Mouse (Mus musculus) left cerebral cortex, postnatal 14 days (tissue): ENCODE measurements at regions not wholly inside any gene's neighbourhood (a gene's known extent, or its start where the extent isn't known, plus 50 kb on each side); places are given as distances from the start of the nearest gene placed in this dataset.
"Not testable (repeated sequence)": the region's sequence is repeated elsewhere in the genome, so short reads cannot be mapped to it uniquely, and the experiment has no call there.

Experiments used
- DNase-seq, 2 experiments: peaks; one replicate each; pipeline ENCODE4 v3.0.0; 2021 to 2022; ENCODE audit warnings: low spot score in 2 of 2, mixed read lengths in 1 of 2
- intact Hi-C: fragments of 180-260 bp; cut with DNase I; formaldehyde crosslinking; loops from one replicate; pipeline ENCODE4 v1.15.1; 2025

DNA sequence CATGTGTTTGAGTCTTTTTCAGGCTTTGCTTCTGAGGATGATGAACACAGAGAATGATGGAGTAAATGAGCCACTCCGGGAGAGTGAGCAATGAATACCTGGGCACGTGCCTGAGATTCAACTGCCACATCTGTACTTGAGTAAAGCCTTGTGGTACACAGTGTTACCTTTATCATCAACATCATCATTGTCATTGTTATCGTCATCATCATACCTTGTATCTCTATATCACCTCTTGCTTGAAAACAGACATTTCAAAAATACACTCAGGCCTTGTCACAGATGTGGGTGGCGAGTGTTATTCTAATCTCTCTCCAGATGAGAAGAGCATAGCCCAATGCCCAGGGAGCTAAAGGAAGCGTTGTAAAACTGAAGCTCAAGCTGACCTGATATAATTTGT, 158.4 kb downstream of the Ifng start:
- no peak for DNase-seq
- intact Hi-C loops: no loop called here

DNA sequence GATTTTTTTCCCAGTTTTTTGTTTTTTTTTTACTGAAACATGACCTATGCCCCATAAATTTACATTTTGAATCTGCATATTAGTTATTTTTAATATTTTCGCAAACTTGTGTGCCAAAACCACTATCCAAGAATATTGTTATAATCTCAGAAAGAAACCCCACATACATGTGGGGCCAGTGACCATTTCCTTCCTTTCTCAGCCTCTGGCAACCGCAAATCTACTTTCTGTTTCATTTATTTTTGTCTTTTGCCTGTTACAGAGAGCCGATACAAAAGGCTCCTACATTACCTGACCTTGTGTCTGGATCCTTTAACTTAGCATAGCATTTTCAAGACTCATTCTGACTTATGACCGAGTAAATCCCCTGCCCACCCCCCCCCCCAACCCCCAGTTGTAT, 158.8 kb downstream of the Ifng start:
- intact Hi-C loops: no loop called here
- no peak for DNase-seq

DNA sequence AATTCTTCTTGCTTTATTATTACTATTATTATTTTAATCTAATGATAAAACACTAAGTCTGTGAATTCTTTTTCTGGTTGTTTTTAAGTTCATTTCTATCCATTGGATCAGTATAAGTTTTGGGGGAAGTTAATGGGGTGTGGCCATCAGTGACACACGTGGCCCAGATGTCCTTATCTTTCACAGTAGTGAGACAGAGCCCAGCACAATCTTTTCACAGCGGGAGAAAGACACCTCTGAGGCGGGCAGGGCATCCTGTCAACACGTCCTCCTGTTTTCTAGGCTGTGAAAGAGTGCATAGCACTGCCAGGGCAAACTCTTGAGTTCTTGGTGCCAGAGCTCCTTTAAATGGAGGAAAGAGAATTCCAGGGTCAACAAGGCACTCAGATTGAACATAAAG, 162.1 kb downstream of the Ifng start:
- intact Hi-C loops: no loop called here

DNA sequence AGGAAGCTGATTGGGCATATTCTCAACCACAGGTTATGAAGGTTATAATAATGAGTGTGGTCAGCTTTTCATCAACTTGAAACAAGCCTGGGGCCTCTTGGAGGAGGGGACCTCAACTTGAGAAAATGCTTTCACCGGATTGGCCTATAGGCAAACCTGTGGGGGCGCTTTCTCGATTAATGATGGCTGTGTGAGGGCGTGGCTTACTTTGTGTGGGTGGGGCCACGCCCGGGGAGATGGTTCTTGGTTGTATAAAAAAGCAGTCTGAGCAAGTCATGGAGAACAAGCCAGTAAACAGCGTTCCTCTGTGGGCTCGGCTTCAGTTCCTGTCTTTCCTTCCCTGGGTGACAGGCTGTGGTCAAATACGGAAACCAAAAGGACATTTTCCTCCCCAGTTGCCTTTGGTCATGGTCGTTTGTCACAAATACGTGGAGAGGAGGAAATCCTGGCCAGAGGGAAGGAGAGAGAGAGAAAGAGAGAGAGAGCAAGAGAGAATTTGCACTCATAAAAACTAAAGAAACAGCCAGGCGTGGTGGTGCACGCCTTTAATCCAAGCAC, 163.1 kb downstream of the Ifng start:
- intact Hi-C loops: no loop called here
- DNase-seq: no peak

More for the DNA sequence above, 162.1 kb downstream of the Ifng start:
- DNase-seq: no peak

DNA sequence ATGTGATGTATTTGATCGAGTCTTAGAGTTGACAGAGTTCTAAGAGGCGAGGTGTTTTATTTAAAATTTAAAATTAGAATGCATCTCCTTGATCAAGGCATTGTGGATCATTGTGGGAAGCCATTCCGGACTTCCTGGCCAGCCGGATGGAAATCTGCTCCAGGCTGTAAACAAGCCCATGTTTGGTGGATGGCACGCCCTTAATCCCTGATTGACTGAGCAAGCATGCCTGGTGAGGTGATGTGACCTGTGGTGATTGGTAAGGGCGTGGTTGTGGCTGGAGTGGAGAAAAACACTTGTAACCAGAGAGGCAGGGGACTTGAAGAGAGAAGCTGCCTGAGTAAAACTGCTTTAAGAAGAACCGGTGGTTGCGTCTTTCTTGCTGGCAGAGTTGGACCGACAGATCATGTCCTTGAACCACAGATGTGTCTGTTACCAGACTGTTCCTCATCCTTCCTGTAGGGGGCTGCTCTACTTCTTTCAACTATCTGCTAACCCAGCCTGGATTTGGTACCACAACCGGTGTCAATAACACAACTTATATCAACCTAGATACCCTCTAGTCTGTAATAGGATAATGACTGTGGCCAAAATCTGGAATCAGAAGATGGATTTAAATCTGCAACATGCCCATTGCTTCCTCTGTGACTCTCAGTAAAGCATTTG, 164.4 kb downstream of the Ifng start:
- intact Hi-C loops: no loop called here
- no peak for DNase-seq

DNA sequence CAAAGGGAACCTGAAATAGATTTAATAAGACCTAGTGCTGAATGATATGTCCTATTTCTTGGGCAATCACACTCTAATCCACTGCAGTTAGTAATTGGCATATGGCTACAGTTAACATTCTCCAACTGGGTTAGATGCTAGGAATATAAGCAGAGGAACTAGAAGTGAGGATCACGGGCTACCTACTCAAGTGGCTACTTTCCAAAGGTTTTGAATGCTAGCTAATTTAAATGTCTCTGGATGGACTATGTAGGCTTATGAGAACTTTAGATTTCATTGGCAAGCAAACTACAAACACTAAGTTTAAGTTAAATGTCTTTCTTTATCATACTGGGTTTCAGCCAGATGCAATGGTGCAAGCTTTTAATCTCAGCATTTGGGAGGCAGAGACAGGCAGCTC, 166.6 kb downstream of the Ifng start:
- intact Hi-C loops: no loop called here
- DNase-seq: no peak

DNA sequence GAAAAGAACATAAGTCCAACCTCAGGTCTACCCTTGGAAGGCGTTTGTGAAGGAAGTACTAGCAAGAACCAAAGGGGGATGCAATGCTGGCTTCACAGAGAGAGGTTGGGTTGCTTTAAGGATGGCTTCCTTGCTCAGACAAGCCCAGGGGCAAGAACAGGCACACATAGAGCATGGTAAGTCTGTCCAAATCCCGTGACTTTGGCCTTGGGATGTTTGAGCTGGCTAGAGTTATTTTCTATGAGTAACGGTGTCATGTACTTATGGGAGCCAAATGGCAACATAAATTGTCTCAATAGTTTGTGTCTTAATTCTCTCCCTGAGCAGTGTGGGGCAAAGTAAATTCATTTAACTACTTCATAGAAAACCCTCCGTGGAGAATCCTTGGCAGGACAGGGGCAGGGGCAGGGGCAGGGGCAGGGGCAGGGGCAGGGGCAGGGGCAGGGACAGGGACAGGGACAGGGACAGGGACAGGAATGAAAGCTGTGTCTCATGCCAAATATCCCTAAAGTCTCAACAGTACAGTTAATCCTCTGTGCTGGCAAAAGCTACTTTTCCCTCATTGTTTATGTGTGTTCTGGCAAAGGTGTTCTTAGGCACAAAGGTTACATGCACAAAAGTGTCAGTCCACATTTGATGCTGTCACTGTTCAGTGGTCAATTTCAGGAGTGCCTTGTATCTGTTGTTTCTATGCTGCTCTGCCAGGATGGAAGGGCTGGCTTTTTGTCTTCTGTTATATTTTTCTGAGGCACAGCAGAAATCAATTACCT, 167.7 kb downstream of the Ifng start:
- intact Hi-C loops: no loop called here
- no peak for DNase-seq

DNA sequence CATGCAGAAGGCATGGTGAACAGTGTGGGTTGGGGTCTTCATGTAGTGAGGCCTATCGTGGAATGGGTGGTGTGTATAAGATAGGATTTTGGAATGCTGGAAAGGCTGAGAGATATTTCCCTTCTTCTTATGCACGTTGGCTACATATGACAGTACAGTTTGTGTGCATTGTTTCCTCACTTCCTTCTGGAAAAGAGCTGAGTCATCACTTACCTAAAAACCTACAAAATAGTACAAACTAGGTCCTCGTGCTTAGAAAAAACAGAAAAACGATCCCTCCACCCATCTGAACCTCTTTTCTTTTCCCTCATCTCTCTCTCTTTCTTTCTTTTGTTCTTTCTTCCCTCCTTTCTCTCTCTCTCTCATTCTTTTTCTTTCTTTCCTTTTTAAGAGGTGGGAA, 168.3 kb downstream of the Ifng start:
- DNase-seq: no peak
- intact Hi-C loops: no loop called here

DNA sequence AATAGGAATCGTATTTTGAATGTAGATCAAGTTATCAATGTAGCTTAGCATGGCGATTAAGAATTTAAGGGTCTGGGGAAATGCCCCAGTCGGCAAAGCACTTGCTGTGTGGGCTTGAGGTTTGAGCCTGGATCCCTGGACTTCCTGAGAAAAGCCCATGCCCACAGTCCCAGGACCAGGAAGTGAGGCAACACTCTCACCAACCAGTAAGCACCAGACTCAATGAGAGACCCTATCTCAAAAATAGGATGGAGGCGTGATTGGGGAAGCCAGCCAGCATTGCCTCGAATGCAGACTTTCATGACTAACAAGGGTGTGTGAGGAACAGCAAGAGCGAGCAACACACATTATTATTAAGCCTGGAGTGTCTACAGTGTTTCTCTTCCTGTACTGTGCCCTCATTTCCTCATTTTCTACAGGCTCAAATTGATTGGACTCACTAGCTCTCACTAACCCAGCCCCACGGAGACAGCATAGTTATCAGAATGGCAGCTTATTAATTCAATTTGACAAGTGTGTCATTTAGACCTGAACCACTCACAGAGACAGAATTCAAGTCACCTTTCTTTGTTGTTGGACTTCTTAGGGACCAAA, 170.1 kb downstream of the Ifng start:
- intact Hi-C loops: no loop called here
- DNase-seq: no peak

DNA sequence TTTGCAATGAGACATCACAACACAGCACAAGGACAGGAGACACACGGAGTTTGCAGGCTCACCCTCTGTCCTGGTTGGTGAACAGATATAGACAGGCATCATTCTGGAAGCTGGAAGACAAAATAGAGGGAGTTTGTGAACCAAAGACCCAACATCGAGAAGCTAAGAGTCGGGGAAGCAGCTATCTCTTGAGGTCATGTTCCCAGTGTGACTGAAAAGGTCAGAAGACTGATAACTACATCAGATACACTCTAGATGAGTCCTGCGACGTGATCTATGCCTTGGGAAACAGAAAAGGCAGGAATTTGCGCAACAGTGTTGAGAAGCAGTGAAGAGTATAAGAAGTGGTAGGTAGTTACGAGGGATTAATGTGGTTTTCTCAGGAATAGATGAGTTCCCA, 171.2 kb downstream of the Ifng start:
- intact Hi-C loops: no loop called here
- no peak for DNase-seq

DNA sequence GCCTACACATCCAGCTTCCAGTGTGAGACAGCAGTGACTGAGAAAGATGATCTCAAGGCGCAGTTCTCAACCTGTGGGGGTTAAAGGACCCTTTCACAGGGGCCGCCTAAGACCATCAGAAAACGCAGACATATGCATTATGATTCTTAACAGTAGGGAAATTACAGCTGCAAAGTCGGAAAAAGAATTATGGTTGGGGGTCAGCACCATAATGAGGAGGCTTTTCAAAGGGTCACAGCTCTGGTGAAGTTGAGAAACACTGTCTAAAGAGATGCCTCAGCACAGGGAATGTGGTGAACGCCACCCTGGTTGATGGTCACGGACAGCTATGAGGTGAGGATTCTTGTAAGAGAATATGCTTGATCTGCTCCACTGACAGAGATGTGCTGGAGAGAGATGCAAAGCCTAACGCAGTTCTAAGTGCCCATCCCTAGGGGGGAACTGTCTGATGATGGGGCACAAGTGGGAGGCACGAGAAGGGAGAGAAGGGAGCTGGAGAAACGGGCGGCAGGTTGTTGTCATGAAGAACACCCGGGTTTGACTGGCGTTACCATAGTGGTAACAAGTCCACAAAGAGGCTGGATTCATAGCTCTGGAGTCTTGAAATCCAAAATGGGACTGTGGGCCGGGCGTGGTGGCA, 172.3 kb downstream of the Ifng start:
- intact Hi-C loops: no loop called here
- no peak for DNase-seq

DNA sequence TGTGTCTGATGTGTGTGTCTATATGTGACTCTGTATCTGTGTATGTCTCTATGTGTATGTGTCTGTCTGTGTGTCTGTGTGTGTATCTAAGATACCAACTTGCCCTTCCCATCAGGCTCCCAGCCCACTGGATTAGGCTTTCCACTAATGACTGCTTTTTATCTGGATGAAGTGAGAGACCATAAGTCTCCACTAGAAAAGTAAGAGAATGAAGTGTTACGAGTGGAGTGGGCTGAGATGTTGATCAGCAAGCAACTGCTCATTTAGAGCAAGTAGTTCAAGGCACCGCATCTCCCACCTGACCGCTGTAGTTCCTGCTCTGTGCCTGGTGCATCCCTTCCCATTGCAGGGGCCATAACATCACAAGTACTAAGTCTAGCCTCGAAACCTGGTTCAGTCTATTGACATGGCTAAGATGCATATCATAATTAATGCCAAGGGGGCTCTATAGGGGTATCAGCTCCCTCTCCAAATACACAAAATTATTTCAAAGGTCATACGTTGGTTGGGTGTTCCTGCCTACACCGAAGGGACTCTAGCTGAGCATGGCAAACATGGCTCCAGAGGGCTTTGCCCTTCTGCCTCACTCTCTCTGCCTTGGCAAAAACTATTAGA, 173.5 kb downstream of the Ifng start:
- DNase-seq: no peak
- intact Hi-C loops: no loop called here

DNA sequence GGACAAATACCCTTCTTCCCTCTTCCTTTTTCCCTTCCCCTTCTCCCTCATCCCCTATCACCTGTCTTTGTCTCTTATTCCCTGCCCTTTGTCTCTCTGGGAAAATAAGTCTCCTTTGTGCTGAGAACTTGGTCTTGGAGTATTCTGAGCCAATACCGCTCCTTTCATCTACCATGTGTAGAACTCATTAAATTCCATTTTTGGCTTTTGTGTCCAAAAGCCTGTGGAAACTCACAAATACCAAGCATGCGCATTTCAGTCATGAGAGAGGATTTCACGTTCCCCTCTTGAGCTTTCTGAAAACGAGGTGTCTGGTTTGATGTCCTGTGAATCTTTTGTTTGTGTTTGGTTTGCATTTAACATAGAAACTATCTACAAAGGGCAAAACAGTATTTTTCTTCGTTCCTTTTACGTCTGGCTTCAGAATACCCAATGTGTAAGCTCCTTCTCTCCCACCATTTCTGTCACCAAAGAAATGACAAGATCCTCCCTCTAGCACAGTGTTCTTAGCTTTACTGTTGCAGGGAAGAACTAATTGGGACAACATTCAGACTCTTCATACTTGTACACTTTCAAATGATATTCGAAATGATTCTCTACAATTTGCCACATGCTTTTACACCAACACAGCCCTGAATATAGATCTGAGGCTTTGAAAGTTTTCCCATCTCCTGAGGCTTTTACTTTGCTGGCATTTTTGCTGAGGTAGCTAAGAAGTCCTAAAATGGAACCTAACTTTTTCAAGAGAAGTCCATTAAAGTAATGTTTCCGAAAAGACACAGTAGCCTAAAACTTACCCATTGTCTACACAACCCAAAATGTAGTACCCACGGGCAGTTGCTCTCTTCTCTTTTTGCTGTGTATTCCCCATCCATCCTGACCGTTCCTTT, 174.5 kb downstream of the Ifng start:
- no peak for DNase-seq
- intact Hi-C loops: no loop called here

DNA sequence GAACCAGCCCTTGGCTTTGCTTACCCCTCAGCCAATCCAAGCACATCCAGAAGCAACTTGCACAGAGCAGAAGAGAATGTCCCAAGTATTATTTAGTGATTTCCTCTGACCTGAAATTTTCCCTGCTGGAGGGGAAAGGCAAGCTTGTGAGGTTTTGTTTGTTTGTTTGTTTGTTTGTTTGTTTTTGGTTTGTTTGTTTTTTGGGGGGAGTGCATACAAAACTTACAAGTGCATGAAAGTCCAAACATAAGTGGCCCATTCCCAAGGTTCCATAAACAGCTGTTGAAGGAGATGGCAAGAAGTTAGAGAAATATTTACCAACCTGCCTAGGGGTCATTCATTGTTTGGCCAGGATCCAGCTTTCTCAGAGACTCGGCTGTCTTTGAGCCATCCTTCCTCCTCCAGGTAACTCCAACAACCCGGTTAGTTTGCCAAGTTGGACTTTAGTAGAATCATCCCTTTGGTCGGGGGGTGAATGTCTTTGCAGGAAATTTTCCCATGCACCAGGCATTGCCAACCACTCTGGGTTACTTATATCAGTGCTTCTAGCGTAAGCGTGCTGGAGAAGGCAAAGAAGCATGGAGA, 175.3 kb downstream of the Ifng start:
- DNase-seq: no peak
- intact Hi-C loops: no loop called here

DNA sequence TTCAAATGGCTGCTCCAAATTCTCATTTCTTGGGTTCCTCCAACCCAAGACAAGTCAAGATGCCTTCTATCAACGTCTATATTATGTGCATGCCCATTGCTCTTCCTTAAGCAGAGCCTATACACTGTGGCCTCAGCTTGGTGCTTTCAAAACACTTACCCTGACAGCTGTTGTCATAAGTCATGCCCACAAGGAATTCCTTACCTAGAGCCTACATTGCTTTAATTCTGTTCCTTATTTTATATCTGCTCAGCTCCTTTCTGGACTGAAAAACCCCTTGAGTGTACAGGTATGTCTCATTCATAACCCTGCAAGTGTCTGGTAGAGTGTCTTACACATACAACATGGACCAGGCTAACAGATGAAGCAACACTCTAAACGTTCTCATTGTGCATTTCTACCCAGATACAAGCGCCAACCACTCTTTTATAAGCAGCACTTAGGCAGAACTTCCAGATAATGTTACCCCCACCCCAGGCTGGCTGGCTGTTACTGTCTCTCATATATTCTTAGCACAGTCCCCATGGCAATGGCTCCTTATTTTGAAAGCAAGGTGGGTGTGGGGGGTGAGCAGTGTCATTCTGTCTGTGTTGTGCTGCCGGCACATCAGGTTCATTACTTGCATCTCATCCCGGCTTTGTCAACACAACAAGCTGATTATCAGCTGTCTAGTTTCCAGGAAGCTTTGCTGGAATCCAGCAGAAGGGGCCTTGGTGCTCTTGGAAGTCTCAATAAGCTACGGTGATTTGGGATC, 176.6 kb downstream of the Ifng start:
- intact Hi-C loops: no loop called here
- DNase-seq: peak; percentile 55 to 86

DNA sequence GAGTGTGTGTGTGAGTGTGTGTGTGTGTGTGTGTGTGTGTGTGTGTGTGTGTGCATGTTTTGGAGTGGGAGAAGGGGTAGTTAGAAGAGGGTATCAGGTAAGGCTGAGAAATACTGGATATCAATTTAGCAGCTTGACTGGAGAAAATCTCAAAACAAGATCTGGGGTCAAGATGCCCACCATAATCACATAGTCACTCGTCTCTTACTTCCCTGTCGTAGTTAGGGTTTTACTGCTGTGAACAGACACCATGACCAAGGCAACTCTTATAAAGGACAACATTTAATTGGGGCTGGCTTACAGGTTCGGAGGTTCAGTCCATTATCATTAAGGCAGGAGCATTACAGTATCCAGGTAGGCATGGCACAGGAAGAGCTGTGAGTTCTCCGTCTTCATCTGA, 177.4 kb downstream of the Ifng start:
- not testable (repeated sequence) for DNase-seq

DNA sequence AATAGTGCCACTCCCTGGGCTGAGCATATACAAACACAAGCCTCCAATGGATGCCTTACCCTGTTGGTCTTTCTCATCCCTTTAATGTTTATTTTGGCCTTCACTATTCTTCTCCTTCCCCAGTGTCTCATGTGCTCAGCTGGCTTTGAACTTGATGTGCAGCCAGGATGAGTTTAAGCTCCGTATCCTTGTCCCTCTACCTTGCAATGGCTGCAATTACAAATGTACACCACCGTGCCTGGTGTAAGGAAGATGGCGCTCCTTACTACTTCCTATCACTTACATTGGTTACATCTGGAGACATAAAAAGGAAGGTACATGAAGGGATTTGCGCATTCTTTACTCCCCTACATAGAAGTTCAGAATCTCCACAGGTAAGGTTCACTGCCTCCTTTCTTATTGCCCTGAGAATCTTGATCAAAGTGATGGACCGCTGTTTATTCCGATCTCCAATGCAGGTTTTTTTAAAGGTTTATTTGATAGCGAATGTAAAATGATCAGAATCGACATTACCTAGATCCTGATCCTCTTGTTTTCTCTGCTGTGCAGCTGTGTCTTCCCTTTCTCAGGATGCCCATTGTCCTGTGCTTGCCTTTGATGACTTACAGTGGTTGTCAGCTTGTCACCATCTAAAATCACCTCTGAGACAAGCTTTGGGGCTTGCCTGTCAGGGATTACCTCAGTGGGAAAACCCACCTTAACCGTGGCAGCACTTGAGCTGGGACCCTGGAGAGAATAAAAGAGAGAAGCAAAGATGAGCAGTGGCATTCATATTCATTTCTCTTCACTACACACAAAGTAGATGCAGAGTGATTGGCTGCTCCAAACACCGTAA, 178.1 kb downstream of the Ifng start:
- intact Hi-C loops: no loop called here
- DNase-seq: no peak

More for the DNA sequence above, 177.4 kb downstream of the Ifng start:
- intact Hi-C loops: not testable (repeated sequence)
